Mouse (Mus musculus) embryonic facial prominence, embryonic 10.5 days (tissue): ENCODE measurements around the gene Osm. TPM values are rescaled to one million over a fixed set of nuclear protein-coding genes. Genes with fewer than 3 reads are reported as not detected.

Experiments used
- DNase-seq: peaks from one replicate; pipeline ENCODE4 v3.0.0-alpha.2; 2017; ENCODE audit warnings: low spot score
- H3K27ac ChIP-seq: fragments of 300-500 bp; sonication (generic); replicated peaks from 2 replicates; pipeline ENCODE4 v1.5.1; 2016; ENCODE audit warnings: mild to moderate bottlenecking
- H3K27me3 ChIP-seq: fragments of 300-500 bp; sonication (generic); replicated peaks from 2 replicates; pipeline ENCODE4 v1.6.1; 2016; ENCODE audit warnings: low read depth, mild to moderate bottlenecking; ENCODE audit not compliant: poor library complexity, severe bottlenecking
- H3K36me3 ChIP-seq: fragments of 300-500 bp; sonication (generic); replicated peaks from 2 replicates; pipeline ENCODE4 v1.6.1; 2016; ENCODE audit warnings: mild to moderate bottlenecking, moderate library complexity
- H3K4me1 ChIP-seq: fragments of 300-500 bp; sonication (generic); 2 replicates; pipeline ENCODE4 v1.6.1; 2016
- H3K4me3 ChIP-seq: fragments of 300-500 bp; sonication (generic); 2 replicates; pipeline ENCODE4 v1.5.1; 2016; ENCODE audit warnings: mild to moderate bottlenecking, moderate library complexity
- H3K9me3 ChIP-seq: fragments of 300-500 bp; sonication (generic); 2 replicates; pipeline ENCODE4 v1.6.1; 2016; ENCODE audit warnings: mild to moderate bottlenecking
- WGBS: fragments of 180-500 bp; shearing (Covaris S2); methylation state at CpG from one replicate; pipeline ENCODE4 v1.1.7; 2016; 5-methylcytosine and 5-hydroxymethylcytosine counted together
- polyA plus RNA-seq: library from polyadenylated mRNA; unstranded; fragments of >200 nt; fragmentation: Nextera tagmentation; extraction: Ambion mirVana; gene quantifications from 2 replicates; pipeline ENCODE4 v1.2.1, GENCODE M21; 2016

Osm gene
- polyA plus RNA-seq, 1 experiment from 2014 or later, result not detected

DNA sequence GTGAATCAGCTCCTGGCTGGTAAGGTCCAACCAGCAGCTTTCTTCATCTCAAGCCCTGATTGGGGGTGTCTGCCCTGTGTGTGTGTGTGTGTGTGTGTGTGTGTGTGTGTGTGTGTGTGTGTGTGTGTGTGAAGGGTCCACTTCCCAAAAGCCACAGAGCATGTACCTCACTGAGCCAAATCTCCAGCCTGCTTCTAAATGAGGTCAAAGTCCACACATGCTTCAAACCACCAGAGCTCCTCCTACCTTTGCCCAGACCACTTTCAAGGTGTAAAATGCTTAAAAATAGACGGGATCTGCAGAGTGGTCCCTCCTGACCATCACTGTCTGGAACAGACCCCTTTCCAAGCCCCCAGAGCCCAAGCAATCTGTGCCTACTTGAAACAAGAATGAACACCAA lies 27.1 kb downstream of the Osm start:
- DNase-seq, result no peak
- no peak overlapping the region for H3K4me3 ChIP-seq
- no peak overlapping the region for H3K27ac ChIP-seq
- 25% methylated on average over 1 of the region's 1 CpGs for whole genome bisulfite sequencing
- no peaks in the 10 kb centered on the region for H3K36me3 ChIP-seq
- H3K4me1 ChIP-seq, result peaks cover 59% of the 10 kb centered on the region
- peaks cover 78% of the 10 kb centered on the region for H3K27me3 ChIP-seq
- H3K9me3 ChIP-seq, result no peaks in the 10 kb centered on the region

DNA sequence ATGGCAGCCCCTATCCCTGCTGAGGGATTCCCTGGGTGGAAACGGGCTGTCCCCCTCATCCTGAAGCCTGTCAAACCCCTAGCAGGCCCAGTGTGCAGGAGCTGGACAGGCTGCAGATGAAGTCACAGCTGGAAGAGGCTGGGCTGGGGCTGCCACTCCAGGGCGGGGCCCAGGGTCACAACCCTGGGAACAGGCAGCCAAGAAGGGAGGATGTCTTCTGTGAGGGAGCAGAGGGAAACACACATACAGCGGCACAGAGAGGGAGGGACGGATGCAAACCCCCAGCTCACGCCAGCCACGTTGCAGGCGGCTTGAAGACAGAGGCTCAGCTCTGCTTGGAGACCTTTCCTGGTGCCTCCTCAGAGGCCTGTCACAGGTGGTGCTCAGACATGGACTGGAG lies 27.8 kb downstream of the Osm start:
- 59% methylated on average over 7 of the region's 7 CpGs for WGBS
- H3K4me1 ChIP-seq, result peaks cover 55% of the 10 kb centered on the region
- H3K27ac ChIP-seq, result 0 out of 2 replicates have a peak overlapping the region, but pooled peaks have one; percentile 6
- no peaks in the 10 kb centered on the region for H3K9me3 ChIP-seq
- no peak for DNase-seq
- H3K36me3 ChIP-seq, result no peaks in the 10 kb centered on the region
- no peak overlapping the region for H3K4me3 ChIP-seq
- peaks cover 86% of the 10 kb centered on the region for H3K27me3 ChIP-seq

DNA sequence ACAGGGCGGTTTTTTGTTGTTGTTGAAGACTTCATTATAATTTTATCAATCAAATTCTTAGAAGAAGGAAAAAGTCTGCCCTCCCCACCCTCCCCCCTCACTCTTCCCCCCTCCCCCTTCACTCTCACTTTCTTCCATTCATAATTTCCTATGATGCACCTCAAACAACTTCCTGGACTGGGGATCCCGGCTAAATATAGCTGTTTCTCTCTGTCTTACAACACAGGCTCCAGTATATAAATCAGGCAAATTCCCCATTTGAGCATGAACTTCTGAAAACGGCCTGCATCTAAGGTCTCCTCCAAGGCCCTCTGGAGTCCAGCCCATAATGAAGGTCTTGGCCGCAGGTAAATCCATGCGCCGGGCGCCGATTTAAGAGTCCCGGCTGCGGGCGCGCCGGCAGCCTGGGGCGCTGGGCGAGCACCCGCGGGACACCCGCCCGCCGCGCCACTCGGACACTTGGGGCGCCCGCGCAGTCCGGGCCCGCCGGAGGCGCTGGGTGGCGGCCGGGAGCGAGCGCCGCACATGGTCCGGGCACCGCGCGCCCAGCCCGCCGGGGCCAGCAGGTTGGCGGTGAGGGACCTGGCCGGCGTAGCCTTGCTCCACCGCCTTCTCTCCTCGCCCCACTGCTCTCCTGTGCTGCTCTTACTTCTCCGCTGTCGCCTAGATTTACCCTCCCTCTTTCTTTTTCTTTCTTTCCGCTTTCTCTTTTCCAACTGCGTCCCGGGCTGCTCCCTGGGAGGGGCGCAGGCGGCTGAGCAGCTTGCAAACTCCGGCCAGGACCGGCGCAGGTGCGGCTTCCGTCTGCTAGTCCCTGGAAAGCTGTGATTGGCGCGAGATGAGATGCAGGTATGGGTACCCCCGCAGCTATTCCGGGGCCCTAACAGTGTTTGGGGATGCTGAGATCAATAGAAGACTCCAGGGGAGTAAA lies 30.3 kb downstream of the Osm start:
- H3K4me1 ChIP-seq, result peaks cover 51% of the 10 kb centered on the region
- H3K4me3 ChIP-seq, result peak overlapping the region; percentile 64
- peak overlapping the region; percentile 67 for H3K27ac ChIP-seq
- DNase-seq, result peak; percentile 65
- no peaks in the 10 kb centered on the region for H3K36me3 ChIP-seq
- WGBS, result 1% methylated on average over 61 of the region's 61 CpGs
- peaks cover 97% of the 10 kb centered on the region for H3K27me3 ChIP-seq
- no peaks in the 10 kb centered on the region for H3K9me3 ChIP-seq

DNA sequence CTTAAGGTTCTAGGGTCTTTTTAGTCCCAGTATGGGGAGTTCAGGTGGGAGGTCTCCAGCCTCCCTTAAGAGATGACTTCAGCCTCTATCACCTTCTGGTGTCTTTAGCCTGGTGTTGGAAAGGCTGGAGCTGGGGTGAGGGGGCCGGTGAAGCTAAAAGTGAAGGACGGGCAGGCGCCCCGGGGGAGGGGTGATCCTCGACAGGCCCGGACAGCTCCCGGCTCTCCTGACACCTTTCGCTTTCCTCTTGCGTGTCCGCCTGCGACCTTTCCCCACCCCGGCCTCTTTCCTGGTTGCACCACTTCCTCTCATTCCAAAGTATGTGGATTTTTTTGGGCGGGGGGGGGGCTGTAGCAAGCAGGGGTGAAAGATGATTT lies 31.0 kb downstream of the Osm start:
- Histone ChIP-seq H3K4me1 (peaks cover 48% of the 10 kb centered on the region), H3K4me3 (peak overlapping the region; percentile 64), H3K27me3 (peaks cover 96% of the 10 kb centered on the region), H3K9me3 (no peaks in the 10 kb centered on the region), H3K27ac (peak overlapping the region; percentile 67; the same call in 1 of the 2 replicates), H3K36me3 (no peaks in the 10 kb centered on the region)
- DNase-seq, result peak; percentile 34
- 3% methylated on average over 13 of the region's 13 CpGs for WGBS

- no peak for DNase-seq
- H3K4me3 ChIP-seq, result no peak overlapping the region
- peaks cover 35% of the 10 kb centered on the region for H3K4me1 ChIP-seq
- H3K9me3 ChIP-seq, result no peaks in the 10 kb centered on the region
- H3K36me3 ChIP-seq, result no peaks in the 10 kb centered on the region
- H3K27me3 ChIP-seq, result peaks cover 89% of the 10 kb centered on the region
- H3K27ac ChIP-seq, result no peak overlapping the region
- 85% methylated on average over 6 of the region's 6 CpGs for WGBS
These were observed 32.3 kb downstream of the Osm start for GRCm38 (mm10) chr11:4268500-4268899.

DNA sequence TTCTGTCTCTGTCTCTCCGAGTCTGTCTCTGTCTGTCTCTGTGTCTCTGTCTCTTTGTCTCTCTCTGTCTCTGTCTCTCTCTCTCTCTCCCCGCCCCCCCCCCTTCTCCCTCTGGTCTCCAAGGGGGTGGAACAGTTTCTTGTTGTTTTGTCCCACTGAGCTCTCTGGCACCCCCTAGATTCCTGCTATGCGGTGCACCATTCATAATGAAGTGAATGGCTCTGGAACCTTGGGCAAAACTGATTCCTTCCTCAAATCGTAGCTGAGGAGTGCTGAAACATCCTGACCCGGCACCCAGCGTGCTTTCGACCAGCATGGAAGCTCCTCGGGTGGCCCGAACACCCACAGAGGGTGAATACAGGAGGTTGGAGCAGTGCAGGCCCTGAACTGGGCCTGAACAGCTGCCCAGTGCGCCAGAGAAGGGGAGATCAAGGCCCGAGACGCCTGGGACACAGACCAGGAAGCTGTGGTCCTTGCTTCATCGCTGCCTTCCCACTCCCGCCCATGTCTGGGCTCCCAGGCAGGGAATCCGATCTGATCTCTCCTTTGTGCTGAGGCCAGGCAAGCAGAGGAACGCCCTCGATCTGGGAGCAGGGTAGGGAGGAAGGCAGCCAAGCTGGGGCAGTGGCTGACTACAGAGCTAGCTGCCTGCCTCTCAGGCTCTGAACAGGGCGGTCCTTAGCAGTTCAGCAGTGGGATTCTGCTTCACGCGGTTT lies 34.7 kb downstream of the Osm start:
- H3K4me1 ChIP-seq, result peaks cover 30% of the 10 kb centered on the region
- peaks cover 65% of the 10 kb centered on the region for H3K27me3 ChIP-seq
- no peaks in the 10 kb centered on the region for H3K9me3 ChIP-seq
- no peaks in the 10 kb centered on the region for H3K36me3 ChIP-seq
- WGBS, result 16% methylated on average over 20 of the region's 20 CpGs
- H3K27ac ChIP-seq, result peak overlapping the region; percentile 67
- peak; percentile 50 for DNase-seq
- H3K4me3 ChIP-seq, result no peak overlapping the region

DNA sequence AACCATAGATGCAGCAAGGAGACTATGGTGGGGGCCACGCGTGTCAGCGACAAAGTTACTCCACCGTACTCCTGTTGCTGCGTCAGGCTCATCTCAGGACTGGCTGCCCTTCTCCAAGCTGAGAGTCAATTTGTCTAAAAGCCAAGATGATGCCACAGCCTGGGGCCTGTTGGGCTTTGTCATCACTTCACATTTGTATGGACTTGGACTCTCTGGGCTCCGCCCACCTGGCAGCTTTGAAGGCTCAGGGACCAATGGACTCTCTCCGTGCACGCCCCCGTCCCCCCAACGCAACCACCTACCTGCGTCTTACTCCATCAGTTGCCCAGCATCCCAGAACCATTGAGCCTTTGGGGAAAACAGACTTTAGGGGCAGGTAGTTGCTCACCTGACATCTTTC lies 35.3 kb downstream of the Osm start:
- Histone ChIP-seq H3K27me3 (peaks cover 59% of the 10 kb centered on the region), H3K27ac (no peak overlapping the region), H3K4me3 (no peak overlapping the region), H3K9me3 (no peaks in the 10 kb centered on the region), H3K36me3 (no peaks in the 10 kb centered on the region), H3K4me1 (peaks cover 31% of the 10 kb centered on the region)
- WGBS, result 52% methylated on average over 11 of the region's 11 CpGs
- no peak for DNase-seq

DNA sequence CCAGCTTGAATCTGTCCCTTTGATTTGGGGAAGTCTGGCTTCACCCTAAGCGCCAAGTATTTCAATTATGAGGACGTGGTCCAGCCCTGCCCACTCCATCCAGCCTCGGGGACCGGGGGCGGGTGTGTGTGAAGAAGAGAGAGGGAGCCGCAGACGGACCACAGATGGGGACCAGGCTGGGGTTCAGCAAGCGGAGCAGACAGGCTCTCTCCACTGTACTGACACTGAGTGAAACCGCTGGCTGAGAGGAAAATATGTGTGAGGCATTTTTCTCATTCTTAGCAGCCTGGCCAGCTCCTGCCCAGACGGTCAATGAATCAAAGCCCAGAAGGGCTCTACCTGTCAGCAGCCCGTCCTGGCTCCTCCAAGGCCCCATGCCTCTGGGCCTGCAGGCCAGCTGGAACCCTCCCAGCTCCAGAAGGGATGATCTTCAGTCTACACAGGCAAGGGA lies 40.2 kb downstream of the Osm start:
- H3K4me1 ChIP-seq, result peaks cover 17% of the 10 kb centered on the region
- no peaks in the 10 kb centered on the region for H3K36me3 ChIP-seq
- 79% methylated on average over 11 of the region's 11 CpGs for WGBS
- H3K9me3 ChIP-seq, result no peaks in the 10 kb centered on the region
- no peak overlapping the region for H3K4me3 ChIP-seq
- no peak for DNase-seq
- H3K27me3 ChIP-seq, result peaks cover 10% of the 10 kb centered on the region
- no peak overlapping the region for H3K27ac ChIP-seq

GRCm38 (mm10) chr11:4279909-4280308 lies 43.7 kb downstream of the Osm start:
- H3K27ac ChIP-seq, result 0 out of 2 replicates have a peak overlapping the region, but pooled peaks have one; percentile 14
- no peaks in the 10 kb centered on the region for H3K36me3 ChIP-seq
- DNase-seq, result no peak
- no peaks in the 10 kb centered on the region for H3K9me3 ChIP-seq
- no peak overlapping the region for H3K4me3 ChIP-seq
- H3K4me1 ChIP-seq, result peaks cover 34% of the 10 kb centered on the region
- no peaks in the 10 kb centered on the region; the same call in none of the 2 replicates for H3K27me3 ChIP-seq
- WGBS, result 61% methylated on average over 7 of the region's 7 CpGs

DNA sequence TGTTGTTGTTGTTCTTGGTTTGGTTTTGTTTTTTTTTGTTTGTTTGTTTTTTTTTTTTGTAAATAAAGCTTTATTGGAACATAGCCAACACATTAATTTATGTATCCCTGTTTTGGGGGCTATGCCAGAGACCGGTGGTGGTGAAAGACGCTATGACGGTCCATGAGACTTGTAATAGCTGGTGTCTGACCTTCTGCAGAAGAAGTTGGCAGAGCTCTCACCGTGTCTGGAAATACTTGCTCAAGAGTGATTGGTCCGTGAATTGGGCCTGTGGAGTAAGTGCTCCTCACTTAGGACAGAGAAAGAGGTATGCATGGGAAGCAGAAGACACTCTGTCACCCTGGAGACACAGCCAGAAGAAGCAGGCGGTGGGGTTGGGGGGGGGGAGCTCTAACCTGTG lies 45.6 kb downstream of the Osm start:
- DNase-seq, result no peak
- Histone ChIP-seq H3K4me3 (no peak overlapping the region), H3K36me3 (no peaks in the 10 kb centered on the region), H3K4me1 (peaks cover 23% of the 10 kb centered on the region), H3K9me3 (no peaks in the 10 kb centered on the region), H3K27ac (no peak overlapping the region), H3K27me3 (no peaks in the 10 kb centered on the region; the same call in none of the 2 replicates)
- WGBS, result 88% methylated on average over 6 of the region's 6 CpGs

DNA sequence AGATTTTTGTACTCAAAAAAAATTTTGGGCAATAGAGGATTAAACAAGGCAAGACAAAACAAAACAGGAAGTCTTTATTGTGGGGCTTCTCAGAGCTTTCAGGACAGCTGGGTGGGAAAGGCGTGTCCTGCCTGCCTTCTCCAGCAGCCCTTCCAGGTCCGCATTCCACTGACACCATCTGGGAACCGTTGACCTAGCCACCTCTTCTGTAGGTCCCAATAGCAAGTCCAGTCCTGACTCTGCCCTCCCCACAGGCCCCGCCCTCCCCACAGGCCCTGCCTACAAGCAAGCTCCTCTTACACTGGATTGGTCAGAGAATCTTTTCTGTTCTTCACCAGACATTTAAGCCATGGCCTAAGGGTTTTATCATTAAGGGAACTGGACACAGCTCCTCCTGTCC lies 47.4 kb downstream of the Osm start:
- Histone ChIP-seq H3K4me1 (peaks cover 23% of the 10 kb centered on the region), H3K9me3 (no peaks in the 10 kb centered on the region), H3K27me3 (peaks cover 6% of the 10 kb centered on the region), H3K36me3 (no peaks in the 10 kb centered on the region), H3K27ac (peak overlapping the region; percentile 57), H3K4me3 (no peak overlapping the region)
- peak; percentile 90 for DNase-seq
- WGBS, result 5% methylated on average over 4 of the region's 4 CpGs

- DNase-seq, result no peak
- 61% methylated on average over 3 of the region's 3 CpGs for WGBS
- Histone ChIP-seq H3K9me3 (no peaks in the 10 kb centered on the region), H3K27me3 (peaks cover 33% of the 10 kb centered on the region), H3K4me3 (no peak overlapping the region), H3K36me3 (no peaks in the 10 kb centered on the region), H3K27ac (no peak overlapping the region), H3K4me1 (peaks cover 2% of the 10 kb centered on the region; the same call in 1 of the 2 replicates)
These were observed 53.1 kb downstream of the Osm start for GRCm38 (mm10) chr11:4289280-4289679.
